Mouse (Mus musculus): ENCODE measurements around the gene Pex26.

GRCm38 (mm10) chr6:121176731-121177098 is 6.8 kb upstream of the Pex26 start:
- TF ChIP-seq NRF1 (IDR thresholded peaks at IDR 0.05; ENCODE audit: low read depth, low read length) (no peak), CTCF (conservative IDR thresholded peaks at IDR 0.05 in 1 of 2, IDR thresholded peaks at IDR 0.05 in 1 of 2; ENCODE audit: low read depth in 2 of 2, low read length in 2 of 2) (no peak), POLR2A (IDR thresholded peaks at IDR 0.05; ENCODE audit: low read depth, low read length) (no peak), USF2 (conservative IDR thresholded peaks at IDR 0.05; ENCODE audit: low read depth, low read length) (no peak), TCF12 (IDR thresholded peaks at IDR 0.05; ENCODE audit: low read depth, low read length) (no peak), EP300 (IDR thresholded peaks at IDR 0.05; ENCODE audit: low read length) (no peak), RAD21 (IDR thresholded peaks at IDR 0.05; ENCODE audit: low read depth, low read length) (no peak), E2F4 (IDR thresholded peaks at IDR 0.05; ENCODE audit: insufficient replicate concordance, low read depth, low read length) (no peak), SIN3A (IDR thresholded peaks at IDR 0.05; ENCODE audit: low read length) (no peak)
